Mouse (Mus musculus) liver, postnatal 0 days (tissue): ENCODE results near the gene Rgma.

Source experiments
- CTCF ChIP-seq: sonication (generic); IDR thresholded peaks from 2 replicates; pipeline ENCODE4 v1.5.1; 2016; ENCODE audit warnings: antibody characterized with exemption, low read depth
- EP300 ChIP-seq: IDR thresholded peaks from 2 replicates; pipeline ENCODE4 v1.6.1; 2016; ENCODE audit warnings: antibody characterized with exemption, low read depth, mild to moderate bottlenecking

GRCm38 (mm10) chr7:73336380-73336779 is 38.9 kb upstream of the Rgma start:
- TF ChIP-seq CTCF (no peak), EP300 (no peak)
